In genomic region chr2:165056377-165057085, GRCm38 (mm10) we compare ENCODE assay signal across 12 mouse cellular contexts. TPM values are rescaled to one million over a fixed set of nuclear protein-coding genes. Genes with fewer than 3 reads are reported as not detected.
A peak's percentile ranks its signal among the peaks of the same experiment; 100 is the strongest.
DNase-seq lines count a peak whose midpoint lies in the region; ATAC-seq and TF ChIP-seq lines count a peak whose summit lies in the region.
"Had no signal": no experiment of that assay in that cellular context is flagged by ENCODE, and none has a peak within 500 bp of the region (broad histone marks: within the 10 kb centered on the region; RNA-seq: fewer than 3 reads in every experiment).

No protein-coding gene starts in this region.

- no peaks in the 10 kb centered on the region for H3K27me3 ChIP-seq in kidney, embryonic 14.5 days (ENCODE audit: control insufficient read depth, insufficient read depth, low read length)
- H3K27me3 ChIP-seq in neural tube, embryonic 12.5 days (replicated peaks): peaks cover 12% of the 10 kb centered on the region; the same call in 1 of the 2 replicates

- no peak for TF ChIP-seq POLR2A in bone marrow macrophage, adult 2 months (IDR thresholded peaks at IDR 0.05; ENCODE audit: borderline replicate concordance, low read depth, low read length)

- no peak overlapping the region for H3K27ac ChIP-seq in kidney, embryonic 14.5 days (ENCODE audit: low read depth, low read length)
- no peak overlapping the region for H3K27ac ChIP-seq in bone marrow macrophage, adult 2 months (ENCODE audit: insufficient read depth, low read depth, low read length)
- H3K27ac ChIP-seq in neural tube, embryonic 12.5 days: no peak overlapping the region
- H3K27ac ChIP-seq: forebrain, embryonic 13.5 days had no signal

- WGBS in kidney, embryonic 14.5 days: 80% methylated on average over 14 of the region's 14 CpGs
- 83% methylated on average over 14 of the region's 14 CpGs for WGBS in neural tube, embryonic 12.5 days

- H3K4me3 ChIP-seq in kidney, embryonic 14.5 days (ENCODE audit: low read length): peak overlapping the region; percentile 35; the same call in 1 of the 2 replicates
- peak overlapping the region; percentile 61 for H3K4me3 ChIP-seq in bone marrow macrophage, adult 2 months (ENCODE audit: insufficient read depth, low read length)
- no peak overlapping the region for H3K4me3 ChIP-seq in neural tube, embryonic 12.5 days

- H3K9me3 ChIP-seq in kidney, embryonic 14.5 days (ENCODE audit: control insufficient read depth, low read length): no peaks in the 10 kb centered on the region
- no peaks in the 10 kb centered on the region for H3K9me3 ChIP-seq in neural tube, embryonic 12.5 days
- H3K9me3 ChIP-seq: forebrain, embryonic 13.5 days had no signal

- H3K4me2 ChIP-seq in kidney, embryonic 14.5 days (replicated peaks; ENCODE audit: low read depth, low read length): peak overlapping the region; percentile 62; the same call in 1 of the 2 replicates
- peak overlapping the region; percentile 45; the same call in 1 of the 2 replicates for H3K4me2 ChIP-seq in neural tube, embryonic 12.5 days (replicated peaks)

- DNase-seq in kidney, adult 11 months: no peak
- peak; percentile 28 for DNase-seq in induced T-regulatory cell, adult 2 months (ENCODE audit: low read depth)
- no peak for DNase-seq in adrenal gland, postnatal 36 days
- no peak for DNase-seq in ovary, postnatal 36 days (ENCODE audit: low spot score)
- DNase-seq in cerebellum, adult 8-10 months: no peak
- DNase-seq: layer of hippocampus, adult 9-11 months; thymus, postnatal 25 days had no signal

- ATAC-seq in kidney, embryonic 14.5 days (ENCODE audit: low FRiP score, low TSS enrichment): no peak
- ATAC-seq in neural tube, embryonic 12.5 days (ENCODE audit: low FRiP score, low read depth): no peak
- ATAC-seq: forebrain, embryonic 13.5 days had no signal

- peaks cover 9% of the 10 kb centered on the region; the same call in 1 of the 2 replicates for H3K4me1 ChIP-seq in kidney, embryonic 14.5 days (ENCODE audit: control insufficient read depth, insufficient read depth, low read length)
- H3K4me1 ChIP-seq in bone marrow macrophage, adult 2 months (ENCODE audit: control insufficient read depth, insufficient read depth, low read length): peaks cover 38% of the 10 kb centered on the region
- 0 out of 2 replicates have a peak, but pooled peaks cover 9% of the 10 kb centered on the region for H3K4me1 ChIP-seq in neural tube, embryonic 12.5 days

- no peak overlapping the region for H3K9ac ChIP-seq in kidney, embryonic 14.5 days (ENCODE audit: low read depth, low read length)
- H3K9ac ChIP-seq in neural tube, embryonic 12.5 days: no peak overlapping the region
- H3K9ac ChIP-seq: forebrain, embryonic 13.5 days had no signal

- no peaks in the 10 kb centered on the region for H3K36me3 ChIP-seq in kidney, embryonic 14.5 days (ENCODE audit: control insufficient read depth, insufficient read depth, low read length)
- H3K36me3 ChIP-seq in neural tube, embryonic 12.5 days: no peaks in the 10 kb centered on the region

- no peak for TF ChIP-seq CTCF in bone marrow macrophage, adult 2 months (IDR thresholded peaks at IDR 0.05; ENCODE audit: low read depth, low read length)

RNA-seq across cellular contexts. Expression of gene Cd40, which starts 1.1 kb away (rescaled TPM):
- 6.4 and 7.3 TPM in 2 replicates for polyA plus RNA-seq in kidney, embryonic 14.5 days (2014; fragmentation: Nextera tagmentation; extraction: Ambion mirVana)
- polyA plus RNA-seq in bone marrow macrophage, adult 2 months (2012; ENCODE audit: insufficient read depth, insufficient read length, missing spikeins): 20.4 and 29.2 TPM in 2 replicates
- polyA plus RNA-seq in neural tube, embryonic 12.5 days (2016; fragmentation: Nextera tagmentation; extraction: Ambion mirVana): 6.8 and 8.0 TPM in 2 replicates
- 1 to 10 TPM; 1.7 TPM for total RNA-seq in adrenal gland, postnatal 36 days (2021)

RNA-seq across cellular contexts. Expression of gene Ncoa5, which starts 21.9 kb away (rescaled TPM):
- 34.6 and 71.1 TPM in 2 replicates for polyA plus RNA-seq in kidney, embryonic 14.5 days (2014; fragmentation: Nextera tagmentation; extraction: Ambion mirVana)
- polyA plus RNA-seq in bone marrow macrophage, adult 2 months (2012; ENCODE audit: insufficient read depth, insufficient read length, missing spikeins): 29.5 and 33.0 TPM in 2 replicates
- 121 and 123 TPM in 2 replicates for polyA plus RNA-seq in neural tube, embryonic 12.5 days (2016; fragmentation: Nextera tagmentation; extraction: Ambion mirVana)
- total RNA-seq in adrenal gland, postnatal 36 days (2021): 10 to 100 TPM; 28.9 to 36.0 TPM

RNA-seq across cellular contexts. Expression of gene 1700025C18Rik, which starts 34.0 kb away (rescaled TPM):
- not detected in 2 replicates for polyA plus RNA-seq in kidney, embryonic 14.5 days (2014; fragmentation: Nextera tagmentation; extraction: Ambion mirVana)
- not detected in 2 replicates for polyA plus RNA-seq in bone marrow macrophage, adult 2 months (2012; ENCODE audit: insufficient read depth, insufficient read length, missing spikeins)
- polyA plus RNA-seq in neural tube, embryonic 12.5 days (2016; fragmentation: Nextera tagmentation; extraction: Ambion mirVana): not detected in 2 replicates
- total RNA-seq in adrenal gland, postnatal 36 days (2021): not detected
- total RNA-seq: ES-E14 had no signal
- polyA plus RNA-seq: forebrain, embryonic 13.5 days had no signal
